Mouse (Mus musculus) embryonic facial prominence, embryonic 11.5 days (tissue): ENCODE data around the gene Olfr1420. TPM values are rescaled to one million over a fixed set of nuclear protein-coding genes. Genes with fewer than 3 reads are reported as not detected.

Experiments
- ATAC-seq: fragments of 200-750 bp; cut with Nextera tagmentation; replicated peaks from 2 replicates; pipeline ENCODE4 v1.8.0; 2017; ENCODE audit warnings: low read depth; ENCODE audit not compliant: insufficient number of reproducible peaks, low FRiP score, low TSS enrichment
- DNase-seq: peaks from one replicate; pipeline ENCODE4 v3.0.0-alpha.2; 2015; ENCODE audit warnings: low spot score
- H3K27ac ChIP-seq: fragments of 300-500 bp; sonication (generic); replicated peaks from 2 replicates; pipeline ENCODE4 v1.5.1; 2014; ENCODE audit warnings: mild to moderate bottlenecking, low read depth, low read length, control low read depth
- H3K27me3 ChIP-seq: fragments of 300-500 bp; sonication (generic); 2 replicates; pipeline ENCODE4 v1.6.1; 2014; ENCODE audit warnings: mild to moderate bottlenecking, low read length, moderate library complexity, mixed read lengths; ENCODE audit not compliant: control insufficient read depth, insufficient read depth
- H3K36me3 ChIP-seq: fragments of 300-500 bp; sonication (generic); replicated peaks from 2 replicates; pipeline ENCODE4 v1.6.1; 2014; ENCODE audit warnings: low read depth, mild to moderate bottlenecking, low read length, moderate library complexity, mixed read lengths; ENCODE audit not compliant: control insufficient read depth, insufficient read depth
- H3K4me1 ChIP-seq: fragments of 300-500 bp; sonication (generic); 2 replicates; pipeline ENCODE4 v1.6.1; 2014; ENCODE audit warnings: low read length, mixed read lengths; ENCODE audit not compliant: control insufficient read depth, insufficient read depth
- H3K4me2 ChIP-seq: fragments of 300-500 bp; sonication (generic); 2 replicates; pipeline ENCODE4 v1.6.1; 2014; ENCODE audit warnings: low read depth, mild to moderate bottlenecking, control low read depth, low read length, moderate library complexity
- H3K4me3 ChIP-seq: fragments of 300-500 bp; sonication (generic); 2 replicates; pipeline ENCODE4 v1.5.1; 2014; ENCODE audit warnings: low read depth, low read length, control low read depth
- H3K9ac ChIP-seq: fragments of 300-500 bp; sonication (generic); replicated peaks from 2 replicates; pipeline ENCODE4 v1.6.1; 2014; ENCODE audit warnings: mild to moderate bottlenecking, control low read depth, low read length
- H3K9me3 ChIP-seq: fragments of 300-500 bp; sonication (generic); replicated peaks from 2 replicates; pipeline ENCODE4 v1.6.1; 2016; ENCODE audit warnings: mild to moderate bottlenecking, low read length, inconsistent platforms, mixed read lengths; ENCODE audit not compliant: control insufficient read depth
- WGBS: fragments of 180-500 bp; shearing (Covaris S2); extraction: QIAGEN DNeasy Blood & Tissue Kit; methylation state at CpG from one replicate; pipeline ENCODE4 v1.1.7; 2014; 5-methylcytosine and 5-hydroxymethylcytosine counted together
- polyA plus RNA-seq: library from polyadenylated mRNA; unstranded; fragments of >200 nt; fragmentation: Nextera tagmentation; extraction: Ambion mirVana; gene quantifications from 2 replicates; pipeline ENCODE4 v1.2.1, GENCODE M21; 2014

Olfr1420 gene
- 0.07 TPM in 1 of 2 replicates, not detected in the other for polyA plus RNA-seq

DNA sequence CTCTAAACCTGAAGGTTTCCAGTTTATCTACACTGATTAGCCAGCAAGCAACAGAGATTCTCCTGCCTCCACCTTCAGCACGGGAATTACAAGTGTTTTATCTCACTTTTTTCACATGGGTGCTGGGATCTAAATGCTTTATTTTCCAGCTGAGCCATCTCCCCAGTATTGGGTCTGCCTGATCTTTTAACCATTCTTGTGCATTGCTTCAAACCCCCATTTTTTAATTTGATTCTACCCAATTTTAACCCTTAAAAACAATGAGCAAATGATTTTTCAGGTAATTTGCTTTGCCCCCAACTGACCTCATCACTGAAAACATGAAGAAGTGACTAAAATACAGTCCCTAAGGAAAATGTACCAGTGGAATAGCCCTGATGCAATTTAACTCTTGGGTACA lies at the start of gene Olfr1420:
Gene Olfr1420 (plus strand): TSS at position 301 of the 400 bp plus-strand sequence.
- ATAC-seq (no peak), DNase-seq (no peak)
- H3K9ac ChIP-seq: no peak within 1 kb of the TSS
- H3K4me3 ChIP-seq: no peak within 1 kb of the TSS
- no peaks in the 10 kb centered on the region for H3K9me3 ChIP-seq
- H3K27me3 ChIP-seq: no peaks in the 10 kb centered on the region
- no peak within 1 kb of the TSS for H3K27ac ChIP-seq
- H3K4me1 ChIP-seq: no peaks in the 10 kb centered on the region
- whole genome bisulfite sequencing: 59% methylated on average over 1 of the region's 1 CpGs
- no peak within 1 kb of the TSS for H3K4me2 ChIP-seq
- no peaks in the 10 kb centered on the region for H3K36me3 ChIP-seq

DNA sequence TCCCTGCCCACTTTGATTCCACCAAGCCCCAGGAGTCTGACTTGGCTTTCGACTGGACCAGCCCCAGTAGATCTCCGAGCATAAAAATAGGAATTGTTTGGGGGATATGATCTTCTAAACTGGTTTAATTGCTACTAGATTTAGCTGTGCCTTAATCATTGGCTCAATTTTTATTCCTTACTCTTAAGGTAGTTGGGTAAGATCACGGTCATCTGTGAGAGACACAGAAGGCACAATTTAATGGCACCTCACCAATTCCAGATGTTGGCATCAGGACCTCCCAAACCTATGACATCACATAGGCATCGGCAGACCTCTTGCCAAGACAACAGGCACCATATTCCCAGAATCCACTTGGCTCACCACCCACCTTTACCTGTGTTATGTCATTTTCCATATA lies 47.2 kb upstream of the Olfr1420 start, which contains the start of gene Olfr1417:
Gene Olfr1417 (minus strand): TSS at position 101 of the 400 bp plus-strand sequence.
- H3K9ac ChIP-seq: no peak within 1 kb of the TSS
- no peaks in the 10 kb centered on the region for H3K4me1 ChIP-seq
- H3K4me2 ChIP-seq: no peak within 1 kb of the TSS
- no peaks in the 10 kb centered on the region for H3K27me3 ChIP-seq
- WGBS: 82% methylated on average over 4 of the region's 4 CpGs
- DNase-seq (no peak), ATAC-seq (no peak)
- no peaks in the 10 kb centered on the region for H3K36me3 ChIP-seq
- H3K9me3 ChIP-seq: no peaks in the 10 kb centered on the region
- no peak within 1 kb of the TSS for H3K4me3 ChIP-seq
- H3K27ac ChIP-seq: no peak within 1 kb of the TSS

GRCm38 (mm10) chr19:11846333-11846732 lies 40.0 kb upstream of the Olfr1420 start:
- DNase-seq: no peak
- H3K27ac ChIP-seq: no peak overlapping the region
- WGBS: 85% methylated on average over 4 of the region's 4 CpGs
- no peaks in the 10 kb centered on the region for H3K9me3 ChIP-seq
- H3K4me1 ChIP-seq: no peaks in the 10 kb centered on the region
- H3K27me3 ChIP-seq: no peaks in the 10 kb centered on the region
- H3K9ac ChIP-seq: no peak overlapping the region
- no peaks in the 10 kb centered on the region for H3K36me3 ChIP-seq
- ATAC-seq: no peak
- no peak overlapping the region for H3K4me2 ChIP-seq
- no peak overlapping the region for H3K4me3 ChIP-seq

GRCm38 (mm10) chr19:11852652-11853051 lies 33.7 kb upstream of the Olfr1420 start:
- H3K4me2 ChIP-seq: no peak overlapping the region
- DNase-seq: no peak
- no peak overlapping the region for H3K9ac ChIP-seq
- H3K4me1 ChIP-seq: no peaks in the 10 kb centered on the region
- H3K4me3 ChIP-seq: no peak overlapping the region
- H3K27me3 ChIP-seq: no peaks in the 10 kb centered on the region
- no peaks in the 10 kb centered on the region for H3K9me3 ChIP-seq
- ATAC-seq: no peak
- no peak overlapping the region for H3K27ac ChIP-seq
- no peaks in the 10 kb centered on the region for H3K36me3 ChIP-seq
- whole genome bisulfite sequencing: 68% methylated on average over 4 of the region's 4 CpGs

DNA sequence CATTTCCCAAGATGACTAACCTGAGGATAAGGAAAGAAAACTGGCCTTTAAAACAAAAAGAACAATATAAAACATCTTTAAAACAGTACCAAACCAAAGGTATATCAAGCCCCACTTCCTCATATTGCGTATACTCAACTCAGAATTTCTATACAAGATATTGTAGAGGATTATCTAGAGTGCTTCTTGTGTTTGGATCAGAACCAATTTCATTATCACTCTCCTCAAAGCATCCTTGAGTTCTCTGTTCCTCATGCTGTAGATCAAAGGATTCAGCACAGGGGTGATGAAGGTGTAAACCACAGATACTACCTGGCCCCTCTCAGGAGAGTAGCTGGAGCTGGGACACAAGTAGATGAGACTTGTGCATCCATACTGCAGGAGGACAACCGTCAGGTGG lies 31.5 kb upstream of the Olfr1420 start:
- ATAC-seq (no peak), DNase-seq (no peak)
- WGBS: 83% methylated on average over 2 of the region's 2 CpGs
- H3K4me3 ChIP-seq: no peak overlapping the region
- no peaks in the 10 kb centered on the region for H3K36me3 ChIP-seq
- no peak overlapping the region for H3K4me2 ChIP-seq
- H3K27me3 ChIP-seq: no peaks in the 10 kb centered on the region
- H3K4me1 ChIP-seq: no peaks in the 10 kb centered on the region
- H3K27ac ChIP-seq: no peak overlapping the region
- H3K9me3 ChIP-seq: no peaks in the 10 kb centered on the region
- no peak overlapping the region for H3K9ac ChIP-seq

DNA sequence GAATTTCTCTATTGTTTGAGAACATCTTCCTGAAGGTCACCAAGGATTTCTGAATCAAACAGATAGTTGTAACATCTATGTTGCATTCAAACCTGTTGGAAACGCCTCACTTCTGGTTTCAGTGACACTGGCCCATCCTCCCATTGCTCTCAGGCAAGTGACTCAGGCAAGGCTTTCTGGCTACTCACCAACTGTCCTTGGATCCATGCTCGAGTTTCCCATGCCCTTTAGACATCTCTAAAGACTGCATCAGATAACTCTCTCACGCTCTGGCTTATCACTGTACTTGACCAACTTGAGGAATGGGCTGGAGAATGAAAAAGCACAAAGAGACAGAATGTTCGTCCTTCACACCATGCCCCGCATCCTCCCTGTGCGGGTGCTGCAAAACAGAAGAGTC lies 29.9 kb upstream of the Olfr1420 start:
- Histone ChIP-seq H3K9ac (no peak overlapping the region), H3K4me2 (no peak overlapping the region), H3K4me1 (no peaks in the 10 kb centered on the region), H3K27me3 (no peaks in the 10 kb centered on the region), H3K4me3 (no peak overlapping the region), H3K36me3 (no peaks in the 10 kb centered on the region), H3K9me3 (no peaks in the 10 kb centered on the region), H3K27ac (no peak overlapping the region)
- WGBS: 72% methylated on average over 6 of the region's 6 CpGs
- DNase-seq (no peak), ATAC-seq (no peak)

- Histone ChIP-seq H3K36me3 (no peaks in the 10 kb centered on the region), H3K4me1 (no peaks in the 10 kb centered on the region), H3K27me3 (no peaks in the 10 kb centered on the region), H3K4me2 (no peak within 1 kb of the TSS), H3K9me3 (no peaks in the 10 kb centered on the region), H3K27ac (no peak within 1 kb of the TSS), H3K4me3 (no peak within 1 kb of the TSS), H3K9ac (no peak within 1 kb of the TSS)
- no peak for ATAC-seq
- 87% methylated on average over 1 of the region's 1 CpGs for WGBS
- DNase-seq: no peak
Observed at GRCm38 (mm10) chr19:11860966-11861365, 25.4 kb upstream of the Olfr1420 start, which contains the start of gene Olfr1418. TSS of gene Olfr1418 (minus strand) at chr19:11861066.

DNA sequence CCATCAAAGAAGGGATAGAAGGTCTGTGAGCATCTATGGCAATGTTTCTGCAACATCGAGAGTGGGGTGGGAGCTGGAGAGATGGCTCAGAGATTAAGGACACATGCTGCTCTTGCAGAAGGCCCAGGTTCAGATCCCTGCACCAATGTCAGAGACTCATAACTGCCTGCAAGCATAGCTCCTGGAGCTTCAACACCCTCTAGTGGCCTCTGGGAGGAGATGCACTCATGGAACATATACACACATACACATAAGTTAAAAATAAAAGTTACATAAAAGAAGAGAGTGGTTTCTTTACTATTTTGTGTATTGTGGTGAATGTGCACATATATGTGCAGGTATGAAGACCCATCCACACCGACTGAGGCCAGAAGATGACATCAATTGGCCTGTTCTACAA lies 18.5 kb upstream of the Olfr1420 start:
- 80% methylated on average over 2 of the region's 2 CpGs for WGBS
- H3K9ac ChIP-seq: no peak overlapping the region
- no peak overlapping the region for H3K4me2 ChIP-seq
- H3K9me3 ChIP-seq: no peaks in the 10 kb centered on the region
- DNase-seq: no peak
- H3K4me1 ChIP-seq: no peaks in the 10 kb centered on the region
- no peaks in the 10 kb centered on the region for H3K27me3 ChIP-seq
- no peak overlapping the region for H3K27ac ChIP-seq
- no peak overlapping the region for H3K4me3 ChIP-seq
- no peaks in the 10 kb centered on the region for H3K36me3 ChIP-seq
- ATAC-seq: no peak
